Mouse (Mus musculus): Measurements from ENCODE around the gene Gm26992.
"Not testable (repeated sequence)": the region's sequence is repeated elsewhere in the genome, so short reads cannot be mapped to it uniquely, and the experiment has no call there.

Gm26992 gene

GRCm38 (mm10) chrX:103421710-103422109 lies at the start of gene Gm26992:
Gm26992 (plus strand) TSS chrX:103422010.
- in situ Hi-C loops (cut with MboI; ENCODE audit: low sequenced_read_pairs) = no loop called here

GRCm38 (mm10) chrX:103374250-103374649 lies 47.6 kb upstream of the Gm26992 start:
- in situ Hi-C loops (cut with MboI; ENCODE audit: low sequenced_read_pairs) = no loop called here

- in situ Hi-C loops (cut with MboI; ENCODE audit: low sequenced_read_pairs) = no loop called here
Measured at GRCm38 (mm10) chrX:103384528-103384927, 37.3 kb upstream of the Gm26992 start.

- in situ Hi-C loops (cut with MboI; ENCODE audit: low sequenced_read_pairs) = no loop called here
Measured at GRCm38 (mm10) chrX:103388131-103388530, 33.7 kb upstream of the Gm26992 start.

GRCm38 (mm10) chrX:103393841-103394240 lies 28.0 kb upstream of the Gm26992 start:
- in situ Hi-C loops (cut with MboI; ENCODE audit: low sequenced_read_pairs) = no loop called here

- in situ Hi-C loops (cut with MboI; ENCODE audit: low sequenced_read_pairs) = no loop called here
Measured at GRCm38 (mm10) chrX:103405021-103405420, 16.8 kb upstream of the Gm26992 start.

GRCm38 (mm10) chrX:103414167-103414566 lies 7.6 kb upstream of the Gm26992 start, which contains the start of gene Tsx:
Tsx (plus strand) TSS chrX:103414467.
- in situ Hi-C loops (cut with MboI; ENCODE audit: low sequenced_read_pairs) = no loop called here

- in situ Hi-C loops (cut with MboI; ENCODE audit: low sequenced_read_pairs) = no loop called here
Measured at GRCm38 (mm10) chrX:103427677-103428076, 5.9 kb downstream of the Gm26992 start.

- in situ Hi-C loops (cut with MboI; ENCODE audit: low sequenced_read_pairs) = no loop called here
Measured at GRCm38 (mm10) chrX:103432293-103432692, 10.5 kb downstream of the Gm26992 start.

GRCm38 (mm10) chrX:103438023-103438422 lies 16.2 kb downstream of the Gm26992 start:
- in situ Hi-C loops (cut with MboI; ENCODE audit: low sequenced_read_pairs) = no loop called here

GRCm38 (mm10) chrX:103440803-103441202 lies 19.0 kb downstream of the Gm26992 start:
- in situ Hi-C loops (cut with MboI; ENCODE audit: low sequenced_read_pairs) = no loop called here

- in situ Hi-C loops (cut with MboI; ENCODE audit: low sequenced_read_pairs) = no loop called here
Measured at GRCm38 (mm10) chrX:103443755-103444154, 21.9 kb downstream of the Gm26992 start.

GRCm38 (mm10) chrX:103447539-103448169 lies 25.8 kb downstream of the Gm26992 start:
- in situ Hi-C loops (cut with MboI; ENCODE audit: low sequenced_read_pairs) = no loop called here

- in situ Hi-C loops (cut with MboI; ENCODE audit: low sequenced_read_pairs) = not testable (repeated sequence)
Measured at GRCm38 (mm10) chrX:103448429-103448828, 26.6 kb downstream of the Gm26992 start.

GRCm38 (mm10) chrX:103448943-103449722 lies 27.3 kb downstream of the Gm26992 start:
- in situ Hi-C loops (cut with MboI; ENCODE audit: low sequenced_read_pairs) = not testable (repeated sequence)

GRCm38 (mm10) chrX:103452815-103453214 lies 31.0 kb downstream of the Gm26992 start:
- in situ Hi-C loops (cut with MboI; ENCODE audit: low sequenced_read_pairs) = no loop called here

GRCm38 (mm10) chrX:103460056-103460455 lies 38.2 kb downstream of the Gm26992 start:
- in situ Hi-C loops (cut with MboI; ENCODE audit: low sequenced_read_pairs) = no loop called here

GRCm38 (mm10) chrX:103468998-103469397 lies 47.2 kb downstream of the Gm26992 start:
- in situ Hi-C loops (cut with MboI; ENCODE audit: low sequenced_read_pairs) = no loop called here

GRCm38 (mm10) chrX:103472346-103472745 lies 50.5 kb downstream of the Gm26992 start:
- in situ Hi-C loops (cut with MboI; ENCODE audit: low sequenced_read_pairs) = no loop called here

GRCm38 (mm10) chrX:103477507-103477906 lies 55.7 kb downstream of the Gm26992 start:
- in situ Hi-C loops (cut with MboI; ENCODE audit: low sequenced_read_pairs) = loop anchor here (25.0 kb wide), 1 partner anchor 435 kb away; no protein-coding TSS in a partner anchor

- in situ Hi-C loops (cut with MboI; ENCODE audit: low sequenced_read_pairs) = loop anchor here (10.0 to 25.0 kb wide), 2 partner anchors 431 to 503 kb away; partner anchors contain the start of gene Rlim
Measured at GRCm38 (mm10) chrX:103481243-103482096, 59.7 kb downstream of the Gm26992 start.

Measured in CH12F3 (cell line).